Mouse (Mus musculus): ENCODE measurements around the gene Gm44965. TPM values are rescaled to one million over a fixed set of nuclear protein-coding genes. Genes with fewer than 3 reads are reported as not detected.

Gm44965 gene
- polyA plus RNA-seq, 1 experiment: not detected

- DNase-seq (ENCODE audit: low read depth): no peak
These were observed 72.4 kb downstream of the Gm44965 start for GRCm38 (mm10) chr6:48666159-48666586.

- DNase-seq (ENCODE audit: low read depth): no peak
These were observed 74.3 kb downstream of the Gm44965 start for GRCm38 (mm10) chr6:48668022-48668421.

Other genes starting within 250 kb of the Gm44965 start
- gene Krba1, start 198.4 kb upstream of the Gm44965 start, polyA plus RNA-seq (2012; rRNA removed): 16.9 and 17.8 TPM in 2 replicates
- 18.0 and 22.4 TPM in 2 replicates for gene Zfp467, start 148.1 kb upstream of the Gm44965 start, polyA plus RNA-seq (2012; rRNA removed)
- 0.66 and 1.5 TPM in 2 replicates for gene Sspo, start 145.7 kb upstream of the Gm44965 start, polyA plus RNA-seq (2012; rRNA removed)
- gene Atp6v0e2, start 56.3 kb upstream of the Gm44965 start, polyA plus RNA-seq (2012; rRNA removed): 83.1 and 86.2 TPM in 2 replicates
- gene Lrrc61, start 39.1 kb upstream of the Gm44965 start, polyA plus RNA-seq (2012; rRNA removed): 29.5 and 36.8 TPM in 2 replicates
- 191 and 319 TPM in 2 replicates for gene Rarres2, start 21.2 kb upstream of the Gm44965 start, polyA plus RNA-seq (2012; rRNA removed)
- not detected in 2 replicates for gene Gm45021, start 4.3 kb upstream of the Gm44965 start, polyA plus RNA-seq (2012; rRNA removed)
- 51.0 and 53.2 TPM in 2 replicates for gene Repin1, start 58 bp upstream of the Gm44965 start, polyA plus RNA-seq (2012; rRNA removed)
- gene Zfp775, start 8.1 kb downstream of the Gm44965 start, polyA plus RNA-seq (2012; rRNA removed): 5.1 and 5.6 TPM in 2 replicates
- 0.71 and 0.81 TPM in 2 replicates for gene AI854703, start 32.8 kb downstream of the Gm44965 start, polyA plus RNA-seq (2012; rRNA removed)
- 3.9 and 4.5 TPM in 2 replicates for gene Gimap8, start 53.3 kb downstream of the Gm44965 start, polyA plus RNA-seq (2012; rRNA removed)
- 2.1 and 2.3 TPM in 2 replicates for gene Gimap9, start 82.2 kb downstream of the Gm44965 start, polyA plus RNA-seq (2012; rRNA removed)
- 9.8 and 13.8 TPM in 2 replicates for gene Gimap4, start 90.6 kb downstream of the Gm44965 start, polyA plus RNA-seq (2012; rRNA removed)
- 10.4 and 12.7 TPM in 2 replicates for gene Gimap6, start 114.3 kb downstream of the Gm44965 start, polyA plus RNA-seq (2012; rRNA removed)
- 0.66 TPM in 1 of 2 replicates, not detected in the other for gene Gm28053, start 124.7 kb downstream of the Gm44965 start, polyA plus RNA-seq (2012; rRNA removed)
- gene Gimap7, start 124.7 kb downstream of the Gm44965 start, polyA plus RNA-seq (2012; rRNA removed): 0.20 and 0.34 TPM in 2 replicates
- gene Gimap1, start 145.1 kb downstream of the Gm44965 start, polyA plus RNA-seq (2012; rRNA removed): 4.1 and 4.3 TPM in 2 replicates
- 5.6 and 8.3 TPM in 2 replicates for gene Gimap5, start 152.3 kb downstream of the Gm44965 start, polyA plus RNA-seq (2012; rRNA removed)
- 3.1 and 3.5 TPM in 2 replicates for gene Gimap3, start 176.9 kb downstream of the Gm44965 start, polyA plus RNA-seq (2012; rRNA removed)
- 109 and 139 TPM in 2 replicates for gene Tmem176a, start 247.0 kb downstream of the Gm44965 start, polyA plus RNA-seq (2012; rRNA removed)
- gene Tmem176b, start 247.6 kb downstream of the Gm44965 start, polyA plus RNA-seq (2012; rRNA removed): 390 and 419 TPM in 2 replicates

Measured in gonadal fat pad, adult 2 months (tissue).